Mouse (Mus musculus) C2C12 (cell line): ENCODE measurements around the gene Adamts9. TPM values are rescaled to one million over a fixed set of nuclear protein-coding genes. Genes with fewer than 3 reads are reported as not detected.

ENCODE experiments used
- H3K27me3 ChIP-seq: one replicate; pipeline ENCODE4 v1.6.1; 2011; ENCODE audit not compliant: control insufficient read depth, insufficient read depth, insufficient read length
- H3K36me3 ChIP-seq: one replicate; pipeline ENCODE4 v1.6.1; 2011; ENCODE audit not compliant: control insufficient read depth, insufficient read depth
- H3K4me3 ChIP-seq: one replicate; pipeline ENCODE4 v1.5.1; 2011; ENCODE audit warnings: mild to moderate bottlenecking, control low read depth; ENCODE audit not compliant: poor library complexity, insufficient read depth, severe bottlenecking
- H3K79me2 ChIP-seq: one replicate; pipeline ENCODE4 v1.6.1; 2011; ENCODE audit not compliant: control insufficient read depth, insufficient read depth
- H3K79me3 ChIP-seq: one replicate; pipeline ENCODE4 v1.6.1; 2011; ENCODE audit warnings: low read depth, control low read depth
- H3ac ChIP-seq: one replicate; pipeline ENCODE3; 2011; ENCODE audit warnings: low read depth; ENCODE audit not compliant: control insufficient read depth, insufficient read length
- CEBPB ChIP-seq: IDR thresholded peaks from one replicate; pipeline ENCODE4 v1.6.1; 2011; ENCODE audit warnings: low read depth, mild to moderate bottlenecking, control low read depth, moderate library complexity
- CTCF ChIP-seq: IDR thresholded peaks from one replicate; pipeline ENCODE4 v1.5.1; 2011; ENCODE audit not compliant: control insufficient read depth, insufficient read depth, insufficient read length
- FOSL1 ChIP-seq: IDR thresholded peaks from one replicate; pipeline ENCODE4 v1.8.0; 2011; ENCODE audit warnings: mild to moderate bottlenecking, low read length; ENCODE audit not compliant: poor library complexity, insufficient read depth, severe bottlenecking
- MAX ChIP-seq: IDR thresholded peaks from one replicate; pipeline ENCODE4 v1.6.1; 2011; ENCODE audit warnings: mild to moderate bottlenecking, control low read depth
- MYOD1 ChIP-seq: IDR thresholded peaks from one replicate; pipeline ENCODE4 v1.6.1; 2011; ENCODE audit warnings: low read depth; ENCODE audit not compliant: control insufficient read depth, insufficient read length
- MYOG ChIP-seq: IDR thresholded peaks from one replicate; pipeline ENCODE4 v1.6.1; 2011; ENCODE audit not compliant: control insufficient read depth, insufficient read length; ENCODE audit errors: extremely low read depth
- USF1 ChIP-seq: IDR thresholded peaks from one replicate; pipeline ENCODE4 v1.6.1; 2011; ENCODE audit warnings: low read depth, mild to moderate bottlenecking, control low read depth, moderate library complexity
- polyA plus RNA-seq: library from polyadenylated mRNA; unstranded; fragments of >200 nt; fragmentation: generic; extraction: Trizol; gene quantifications from one replicate; pipeline ENCODE4 v1.2.1, GENCODE M21; 2012; ENCODE audit warnings: missing spikeins

Adamts9 gene
- polyA plus RNA-seq, 1 experiment, result 0.04 TPM

- no peaks in the 10 kb centered on the region for H3K27me3 ChIP-seq
- H3K4me3 ChIP-seq, result no peak overlapping the region
- no peaks in the 10 kb centered on the region for H3K79me3 ChIP-seq
- TF ChIP-seq USF1 (no peak), FOSL1 (no peak), MYOD1 (no peak)
- H3K79me2 ChIP-seq, result no peaks in the 10 kb centered on the region
- no peak overlapping the region for H3ac ChIP-seq
- H3K36me3 ChIP-seq, result no peaks in the 10 kb centered on the region
Observed at GRCm38 (mm10) chr6:92810628-92811027, 132.7 kb downstream of the Adamts9 start.

DNA sequence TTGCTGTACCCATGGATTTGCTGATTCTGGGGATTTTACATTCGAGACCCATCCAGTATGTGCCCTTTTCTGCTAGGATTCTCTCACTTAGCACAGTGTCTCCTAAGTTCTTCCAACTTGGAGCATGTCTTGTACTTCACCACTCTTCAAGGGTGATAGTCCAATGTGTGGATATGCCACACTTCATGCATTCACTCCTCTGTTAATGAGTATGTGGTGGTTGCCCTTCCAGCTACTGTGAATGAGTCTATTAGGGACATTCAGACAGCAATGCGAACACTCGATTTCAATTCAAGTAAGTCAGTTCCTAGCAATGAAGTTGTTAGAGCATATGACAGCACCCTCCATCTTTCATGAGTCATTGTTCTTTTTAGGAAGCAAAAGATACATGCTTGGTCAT lies 133.5 kb downstream of the Adamts9 start:
- Histone ChIP-seq H3K36me3 (no peaks in the 10 kb centered on the region), H3K4me3 (no peak overlapping the region), H3K79me3 (no peaks in the 10 kb centered on the region), H3ac (no peak overlapping the region), H3K79me2 (no peaks in the 10 kb centered on the region), H3K27me3 (no peaks in the 10 kb centered on the region)
- TF ChIP-seq FOSL1 (no peak), MYOD1 (no peak), CTCF (no peak), CEBPB (no peak), MAX (no peak), USF1 (no peak), MYOG (no peak)

GRCm38 (mm10) chr6:92804254-92804971 lies 138.9 kb downstream of the Adamts9 start:
- Histone ChIP-seq H3K79me3 (no peaks in the 10 kb centered on the region), H3K36me3 (no peaks in the 10 kb centered on the region), H3K4me3 (no peak overlapping the region), H3K27me3 (no peaks in the 10 kb centered on the region), H3K79me2 (no peaks in the 10 kb centered on the region), H3ac (no peak overlapping the region)
- TF ChIP-seq MYOG, result no peak
- TF ChIP-seq MAX, result no peak
- no peak for TF ChIP-seq CTCF
- no peak for TF ChIP-seq MYOD1
- TF ChIP-seq CEBPB, result no peak
- TF ChIP-seq USF1, result no peak
- no peak for TF ChIP-seq FOSL1

GRCm38 (mm10) chr6:92803213-92803612 lies 140.1 kb downstream of the Adamts9 start:
- Histone ChIP-seq H3K4me3 (no peak overlapping the region), H3ac (no peak overlapping the region), H3K79me3 (no peaks in the 10 kb centered on the region), H3K36me3 (no peaks in the 10 kb centered on the region), H3K27me3 (no peaks in the 10 kb centered on the region), H3K79me2 (no peaks in the 10 kb centered on the region)
- TF ChIP-seq FOSL1, result no peak

- no peak overlapping the region for H3K4me3 ChIP-seq
- no peaks in the 10 kb centered on the region for H3K79me3 ChIP-seq
- H3K36me3 ChIP-seq, result no peaks in the 10 kb centered on the region
- H3K27me3 ChIP-seq, result no peaks in the 10 kb centered on the region
- H3K79me2 ChIP-seq, result no peaks in the 10 kb centered on the region
- TF ChIP-seq MYOG (no peak), FOSL1 (no peak), USF1 (no peak), MAX (no peak)
- no peak overlapping the region for H3ac ChIP-seq
Observed at GRCm38 (mm10) chr6:92802421-92802820, 140.9 kb downstream of the Adamts9 start.

- Histone ChIP-seq H3K36me3 (no peaks in the 10 kb centered on the region), H3K27me3 (no peaks in the 10 kb centered on the region), H3K79me2 (no peaks in the 10 kb centered on the region), H3ac (no peak overlapping the region), H3K4me3 (no peak overlapping the region), H3K79me3 (no peaks in the 10 kb centered on the region)
- TF ChIP-seq CTCF, result no peak
- TF ChIP-seq MAX, result no peak
- TF ChIP-seq USF1, result no peak
- no peak for TF ChIP-seq MYOG
- no peak for TF ChIP-seq CEBPB
- TF ChIP-seq FOSL1, result no peak
- no peak for TF ChIP-seq MYOD1
Observed at GRCm38 (mm10) chr6:92801462-92801861, 141.8 kb downstream of the Adamts9 start.
